Mouse (Mus musculus): ENCODE data around the gene Slc4a4.
A peak's percentile ranks its signal among the peaks of the same experiment; 100 is the strongest.

Gene Slc4a4

GRCm38 (mm10) chr5:88886668-88887555, at the start of gene Slc4a4:
TSS of gene Slc4a4 (plus strand) at chr5:88886818.
- DNase-seq (ENCODE audit: low spot score in 2 of 2): peak; percentile 16 to 27

DNA sequence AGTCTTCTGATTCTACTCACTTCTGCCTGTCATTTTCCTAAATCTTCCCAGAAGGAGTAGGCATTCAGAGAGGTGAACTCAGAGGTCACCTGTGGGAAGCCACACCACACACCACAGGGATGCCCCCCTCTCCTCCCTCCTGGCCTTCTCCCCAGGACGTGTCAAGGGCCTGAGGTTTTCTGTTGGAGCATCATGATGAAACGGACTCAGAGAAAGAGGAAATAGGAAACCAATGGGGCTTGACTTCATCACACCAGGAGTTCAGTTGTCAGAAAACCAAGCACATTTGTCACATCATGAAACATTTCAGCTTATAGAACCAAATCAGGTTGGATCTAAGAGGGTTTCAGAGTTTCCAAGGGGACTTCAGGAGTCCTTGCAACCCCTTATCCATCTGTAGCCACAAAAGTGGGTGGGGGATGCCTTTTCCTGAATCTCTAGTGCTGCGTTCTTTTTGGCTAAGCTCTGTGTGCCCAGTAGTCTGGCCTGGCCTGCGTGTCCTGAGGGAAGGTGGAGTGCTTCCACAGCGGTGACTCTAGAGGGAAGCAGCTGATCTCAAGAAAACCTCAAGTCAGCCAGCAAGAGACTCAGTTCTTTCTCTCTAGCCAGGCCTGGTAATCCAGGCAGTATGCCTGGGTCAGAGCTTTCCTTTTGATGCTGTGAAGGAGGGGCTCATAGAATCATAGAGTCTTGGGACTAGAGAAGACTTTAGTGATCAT, 46.4 kb upstream of the Slc4a4 start:
- no peak for DNase-seq (ENCODE audit: low spot score in 2 of 2)

- DNase-seq (ENCODE audit: low spot score in 2 of 2): no peak
Measured at GRCm38 (mm10) chr5:88857311-88857710, 29.3 kb upstream of the Slc4a4 start.

- DNase-seq (ENCODE audit: low spot score in 2 of 2): no peak
Measured at GRCm38 (mm10) chr5:88857801-88858200, 28.8 kb upstream of the Slc4a4 start.

GRCm38 (mm10) chr5:88858226-88858625, 28.4 kb upstream of the Slc4a4 start:
- no peak for DNase-seq (ENCODE audit: low spot score in 2 of 2)

DNA sequence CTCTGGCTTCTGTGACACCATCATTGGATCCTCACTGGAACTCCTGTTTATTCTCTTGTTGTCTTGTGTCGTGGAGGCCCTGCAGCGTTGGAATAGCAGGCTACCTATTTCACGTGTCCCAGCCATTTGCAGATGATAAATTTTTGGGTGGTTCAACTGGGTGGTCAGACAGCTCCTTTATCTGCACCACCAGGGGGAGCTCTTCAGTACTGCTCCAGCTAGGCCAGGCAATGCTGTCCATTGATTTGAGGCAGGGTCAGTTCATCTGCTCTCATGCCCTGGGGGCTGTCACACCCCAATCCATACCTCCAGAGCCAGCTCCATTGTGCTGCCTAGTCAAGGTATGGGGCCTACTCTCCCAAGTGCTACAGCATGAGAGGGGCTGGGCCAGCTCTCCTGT, 24.5 kb upstream of the Slc4a4 start:
- DNase-seq (ENCODE audit: low spot score in 2 of 2): no peak

DNA sequence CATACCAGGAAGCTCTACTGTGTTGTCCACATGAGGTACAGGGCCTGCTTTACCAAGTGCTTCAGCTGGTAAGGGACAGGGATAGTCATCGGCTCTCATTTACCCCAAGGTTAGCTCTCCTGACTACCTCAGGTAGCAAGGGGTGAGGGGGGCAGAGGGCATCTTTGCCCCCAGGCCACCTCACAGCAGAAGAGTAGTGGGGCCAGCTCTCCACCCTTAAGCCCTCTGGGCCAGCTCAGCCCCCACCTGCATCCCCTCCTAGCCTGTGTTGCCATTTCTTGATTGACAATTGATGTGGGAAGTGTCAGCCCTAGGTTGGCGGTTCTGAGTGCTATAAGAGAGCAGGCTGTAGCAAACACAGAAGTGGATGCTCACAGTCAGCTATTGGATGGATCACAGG, 23.8 kb upstream of the Slc4a4 start:
- no peak for DNase-seq (ENCODE audit: low spot score in 2 of 2)

GRCm38 (mm10) chr5:88884101-88884500, 2.5 kb upstream of the Slc4a4 start:
- peak; percentile 56 to 66 for DNase-seq (ENCODE audit: low spot score in 2 of 2)

DNA sequence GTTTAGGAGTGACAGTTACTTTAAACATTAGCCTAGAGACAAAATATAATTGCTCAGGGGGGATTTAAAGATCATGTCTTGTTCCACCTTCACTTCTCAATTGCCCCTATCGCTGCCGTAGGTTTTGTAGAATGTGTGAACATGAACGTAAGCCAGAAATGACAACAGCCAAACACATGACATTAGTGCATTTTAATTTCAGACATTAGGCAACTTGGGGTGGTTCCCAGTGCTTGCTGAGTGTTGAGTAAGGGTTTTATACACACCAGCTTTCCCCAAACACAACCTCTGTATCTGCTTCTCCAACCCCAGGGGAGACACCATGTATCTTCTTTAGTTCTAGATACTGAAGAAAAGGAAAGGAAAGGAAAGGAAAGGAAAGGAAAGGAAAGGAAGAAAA, 1.1 kb upstream of the Slc4a4 start:
- DNase-seq (ENCODE audit: low spot score in 2 of 2): no peak

- DNase-seq (ENCODE audit: low spot score in 2 of 2): no peak
Measured at GRCm38 (mm10) chr5:88885944-88886343, 674 bp upstream of the Slc4a4 start.

DNA sequence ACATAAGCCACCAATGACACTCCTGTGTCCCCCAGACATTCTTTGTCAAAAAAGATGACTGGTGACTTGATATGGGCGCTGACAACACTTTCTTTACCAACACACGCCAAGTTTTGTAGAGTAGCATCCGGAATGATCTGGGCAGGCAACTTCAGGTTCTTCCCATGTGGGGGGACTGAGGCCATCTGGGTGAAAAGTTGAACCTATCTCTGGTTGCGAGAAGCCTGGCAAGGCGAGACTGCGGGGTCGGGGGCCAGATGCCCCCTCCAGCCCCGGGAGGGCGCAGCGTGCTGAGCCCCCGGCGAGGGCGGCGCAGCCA, 310 bp upstream of the Slc4a4 start:
- no peak for DNase-seq (ENCODE audit: low spot score in 2 of 2)

DNA sequence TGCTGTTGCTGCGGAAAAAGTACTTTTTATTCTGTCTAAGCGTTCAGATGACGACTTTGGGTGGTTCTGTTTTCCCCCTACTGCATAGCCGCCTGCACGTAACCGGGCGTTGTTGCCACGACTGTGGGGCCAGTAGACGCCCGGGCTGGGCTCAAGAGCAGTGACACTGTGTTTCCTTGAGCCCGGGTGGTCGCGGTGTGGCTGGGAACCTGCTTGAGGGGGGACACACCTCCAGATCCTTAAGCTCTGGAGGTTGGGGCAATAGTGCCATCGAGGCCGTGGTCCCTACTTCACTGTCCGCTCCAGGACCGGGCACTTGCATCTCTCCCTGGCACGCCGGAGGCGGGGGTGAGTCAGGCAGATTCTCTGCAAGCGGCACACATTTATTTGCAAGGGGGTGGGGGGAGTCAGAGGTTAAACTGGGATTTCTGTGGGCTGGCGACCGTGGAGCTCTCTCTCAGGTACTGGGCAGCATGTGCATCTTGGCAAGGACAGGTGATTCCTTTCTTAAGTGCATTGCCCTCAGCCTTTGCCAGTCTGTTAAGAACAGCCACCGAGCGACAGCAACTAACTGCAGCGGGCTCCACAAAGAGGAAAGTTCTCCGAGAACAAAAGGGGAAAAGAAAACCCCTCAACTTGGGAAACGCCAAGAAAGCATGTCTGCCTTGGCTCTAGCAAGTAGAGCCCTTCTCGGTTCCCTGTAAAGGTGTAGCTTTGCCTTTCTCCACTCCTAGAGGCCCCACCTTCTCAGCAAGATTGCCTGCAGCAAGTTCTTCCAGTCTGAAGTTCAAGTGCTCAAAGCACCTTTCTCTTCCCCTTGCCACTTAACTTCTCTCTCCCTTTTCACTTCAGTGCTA, 1.2 kb downstream of the Slc4a4 start:
- no peak for DNase-seq (ENCODE audit: low spot score in 2 of 2)

DNA sequence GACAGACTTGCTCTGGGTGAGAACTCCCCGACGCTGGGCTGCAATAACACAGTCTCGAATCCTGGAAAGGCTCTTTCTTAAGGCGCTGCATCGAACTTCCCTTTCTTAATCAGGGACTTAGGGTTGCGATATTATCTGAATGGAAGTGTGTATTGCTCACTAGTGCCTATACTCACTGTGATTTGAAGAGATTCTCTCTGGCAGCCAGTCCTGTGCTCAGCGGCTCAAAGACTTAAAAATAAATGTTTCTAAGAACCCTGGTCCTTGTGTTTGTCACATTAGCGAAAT, 1.7 kb downstream of the Slc4a4 start:
- DNase-seq (ENCODE audit: low spot score in 2 of 2): no peak

DNA sequence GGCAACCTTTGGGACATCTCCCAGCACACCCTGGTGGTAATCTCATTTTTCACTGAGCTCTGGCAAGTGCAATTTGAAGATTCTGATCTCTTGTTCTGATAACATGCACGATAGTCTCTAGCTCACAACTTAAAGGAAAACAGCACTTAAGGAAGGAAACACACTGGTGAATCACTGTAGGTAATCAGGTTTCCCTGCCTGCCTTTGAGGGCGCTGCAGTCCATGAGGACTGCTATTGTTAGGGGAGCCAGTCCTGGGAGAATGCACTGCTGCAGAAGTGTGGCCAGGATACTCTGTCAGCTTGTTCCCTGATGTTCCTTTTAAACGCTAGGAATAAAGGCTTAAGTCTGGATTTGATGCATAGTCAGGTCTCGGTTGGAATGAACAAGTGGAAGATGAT, 2.7 kb downstream of the Slc4a4 start:
- DNase-seq (ENCODE audit: low spot score in 2 of 2): no peak

- no peak for DNase-seq (ENCODE audit: low spot score in 2 of 2)
Measured at GRCm38 (mm10) chr5:88890146-88890545, 3.5 kb downstream of the Slc4a4 start.

DNA sequence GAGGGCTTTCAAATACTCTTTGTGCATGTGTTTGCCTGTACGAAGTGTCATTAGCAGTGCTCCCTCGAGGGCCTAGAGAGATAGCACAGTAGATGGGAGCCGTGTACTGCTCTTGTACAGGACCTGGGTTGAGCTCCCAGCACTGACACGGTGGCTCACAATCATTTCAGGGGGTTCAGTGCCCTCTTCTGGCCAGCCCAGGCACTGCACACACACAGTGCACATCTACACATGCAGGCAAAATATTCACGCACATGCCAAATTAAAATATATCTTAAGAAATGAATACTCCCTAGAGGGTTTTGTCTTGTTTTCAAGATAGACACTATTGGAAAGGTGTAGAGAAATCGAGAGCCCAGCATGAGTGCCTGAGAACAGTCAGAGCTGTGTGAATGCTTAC, 10.0 kb downstream of the Slc4a4 start:
- DNase-seq (ENCODE audit: low spot score in 2 of 2): no peak

DNA sequence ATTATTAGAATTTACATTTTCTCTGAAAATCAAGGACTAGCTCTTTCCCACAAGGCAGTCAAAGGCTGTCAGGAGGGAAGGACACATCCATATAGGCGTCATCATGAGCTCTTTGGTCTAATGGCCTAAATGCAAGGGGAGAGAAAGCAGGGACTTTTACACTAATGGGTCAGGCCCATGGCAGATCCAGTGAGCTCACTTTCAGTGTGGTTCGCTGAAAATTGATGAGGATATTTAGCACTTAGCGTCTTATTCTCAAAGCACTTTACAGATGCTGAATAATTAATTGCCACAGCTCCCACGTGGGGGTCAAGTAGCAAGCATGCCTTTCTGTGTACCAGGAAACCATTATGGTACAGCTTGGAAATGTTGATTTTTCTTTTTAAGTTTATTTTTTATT, 16.5 kb downstream of the Slc4a4 start:
- DNase-seq (ENCODE audit: low spot score in 2 of 2): no peak

- DNase-seq (ENCODE audit: low spot score in 2 of 2): no peak
Measured at GRCm38 (mm10) chr5:88903526-88903925, 16.9 kb downstream of the Slc4a4 start.

DNA sequence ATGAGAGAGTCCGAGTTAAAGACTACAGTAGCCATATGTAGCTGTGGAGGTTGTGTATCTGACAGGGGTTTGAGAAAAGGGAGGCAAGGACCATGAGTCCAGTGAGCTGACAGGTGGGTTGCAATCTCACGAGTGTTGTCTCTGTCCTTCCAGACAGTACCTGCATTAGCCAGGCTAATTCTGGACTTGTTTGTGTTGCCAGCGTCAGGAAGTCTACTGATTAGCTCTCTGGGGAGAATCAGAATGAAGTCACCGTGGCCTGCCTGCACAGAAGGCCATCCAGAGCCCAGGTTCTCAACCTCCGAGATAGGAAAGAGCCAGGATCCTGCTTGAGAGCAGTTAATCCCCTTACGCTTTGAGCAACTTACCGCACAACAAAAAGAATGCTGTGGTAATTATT, 18.2 kb downstream of the Slc4a4 start:
- DNase-seq (ENCODE audit: low spot score in 2 of 2): no peak

- no peak for DNase-seq (ENCODE audit: low spot score in 2 of 2)
Measured at GRCm38 (mm10) chr5:88907615-88908014, 21.0 kb downstream of the Slc4a4 start.

GRCm38 (mm10) chr5:88912629-88913028, 26.0 kb downstream of the Slc4a4 start:
- DNase-seq (ENCODE audit: low spot score in 2 of 2): no peak

DNA sequence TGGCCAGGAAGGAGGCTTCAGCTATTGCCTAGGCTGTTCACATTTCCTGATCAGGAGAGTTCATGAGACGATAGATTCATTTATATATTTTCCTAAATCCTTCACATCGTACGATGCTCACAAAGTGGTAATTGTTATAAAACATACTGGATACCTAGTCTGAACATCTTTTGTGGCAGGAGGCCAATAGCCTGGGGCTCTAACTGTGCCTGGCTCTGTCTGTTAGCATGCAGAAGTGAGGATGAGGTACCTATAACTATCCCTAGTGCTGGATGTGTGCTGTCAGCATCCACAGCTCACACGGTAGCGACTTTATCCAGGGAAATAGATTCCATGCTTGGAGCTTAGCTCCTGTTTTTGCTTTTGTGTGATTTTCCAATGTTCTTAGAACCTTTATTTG, 28.5 kb downstream of the Slc4a4 start:
- DNase-seq (ENCODE audit: low spot score in 2 of 2): no peak
